Mouse (Mus musculus): Measurements from ENCODE around the gene Fndc3b. TPM values are rescaled to one million over a fixed set of nuclear protein-coding genes. Genes with fewer than 3 reads are reported as not detected.

The Fndc3b gene
- total RNA-seq, 4 experiments from 2014 or later, result 17.7 to 23.4 (median 21.2) TPM

DNA sequence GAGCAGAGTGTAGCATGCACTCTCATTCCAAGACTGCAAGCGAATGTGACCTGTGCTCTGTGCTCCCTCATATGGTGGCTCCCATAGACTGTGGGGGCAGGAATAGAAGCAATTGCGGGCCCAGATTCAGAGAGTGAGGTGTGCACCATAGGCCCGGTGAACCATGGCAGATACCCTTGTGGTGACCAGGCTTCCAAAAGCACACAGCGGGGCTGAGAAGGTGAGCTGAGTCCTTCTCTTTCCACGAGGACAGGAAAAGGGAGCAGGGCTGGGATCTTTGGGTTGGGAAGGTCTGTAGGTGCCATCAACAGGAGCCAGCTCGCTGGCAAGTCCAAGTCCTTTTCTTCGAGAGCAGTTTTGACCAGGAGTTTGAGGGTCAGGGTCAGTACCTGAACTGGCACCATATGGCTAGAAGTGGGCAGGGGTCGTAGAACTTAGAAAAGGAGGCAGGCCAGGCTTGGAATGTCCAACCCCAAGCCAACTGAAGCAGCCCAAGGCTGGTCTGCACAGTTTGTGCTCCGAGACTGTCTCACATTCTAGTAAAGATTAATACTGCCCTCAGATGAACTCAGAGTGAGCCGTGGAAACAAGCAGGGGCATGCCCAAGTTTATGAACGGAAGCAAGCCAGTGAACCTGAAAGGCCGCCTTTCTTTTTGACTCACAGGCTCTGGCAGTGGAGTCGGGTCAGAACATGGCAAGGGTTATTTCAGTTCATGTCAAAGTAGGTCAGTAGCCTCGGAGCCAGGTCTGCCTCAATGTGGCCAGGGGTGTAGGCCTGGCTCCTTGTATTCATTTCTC lies 237.1 kb downstream of the Fndc3b start:
- DNase-seq (ENCODE audit: low spot score in 2 of 2), result no peak

DNA sequence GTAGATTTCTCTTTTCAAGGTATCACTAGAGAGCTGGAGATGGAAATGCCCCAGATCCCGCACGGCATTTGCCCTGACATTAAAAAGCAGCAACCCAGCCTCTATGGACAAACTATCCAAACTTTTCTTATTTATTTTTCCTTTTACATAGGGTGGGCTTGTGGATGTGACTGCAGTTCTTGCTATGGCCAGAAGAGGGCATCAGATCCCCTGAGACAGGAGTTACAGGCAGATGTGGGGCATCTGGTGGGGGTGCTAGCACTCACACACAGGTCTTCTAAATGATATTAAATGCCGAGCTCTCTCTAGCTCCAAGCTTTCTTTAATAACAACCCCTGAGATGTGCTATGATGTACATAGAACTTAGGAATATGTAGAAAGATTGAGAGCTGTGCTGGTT lies 238.3 kb downstream of the Fndc3b start:
- no peak for DNase-seq (ENCODE audit: low spot score in 2 of 2)

DNA sequence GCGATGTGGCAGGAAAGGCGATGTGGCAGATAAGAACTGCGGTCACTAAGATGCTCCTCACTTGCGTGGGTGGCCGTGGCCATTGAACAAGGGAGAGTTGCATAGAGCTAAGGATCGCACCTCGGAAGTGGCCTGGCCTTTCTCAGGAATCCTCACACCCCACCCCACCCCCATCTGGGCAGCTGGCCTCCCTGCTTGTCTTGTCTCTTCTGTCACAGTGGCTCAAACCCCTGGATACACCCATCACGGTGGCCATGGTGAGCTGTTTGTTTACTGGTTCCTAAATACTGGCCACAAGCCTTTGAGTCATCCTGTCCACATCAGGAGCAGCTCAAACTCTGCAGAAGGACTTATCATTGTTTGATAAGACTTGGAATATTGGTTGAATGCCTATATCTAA lies 240.3 kb downstream of the Fndc3b start:
- no peak for DNase-seq (ENCODE audit: low spot score in 2 of 2)

DNA sequence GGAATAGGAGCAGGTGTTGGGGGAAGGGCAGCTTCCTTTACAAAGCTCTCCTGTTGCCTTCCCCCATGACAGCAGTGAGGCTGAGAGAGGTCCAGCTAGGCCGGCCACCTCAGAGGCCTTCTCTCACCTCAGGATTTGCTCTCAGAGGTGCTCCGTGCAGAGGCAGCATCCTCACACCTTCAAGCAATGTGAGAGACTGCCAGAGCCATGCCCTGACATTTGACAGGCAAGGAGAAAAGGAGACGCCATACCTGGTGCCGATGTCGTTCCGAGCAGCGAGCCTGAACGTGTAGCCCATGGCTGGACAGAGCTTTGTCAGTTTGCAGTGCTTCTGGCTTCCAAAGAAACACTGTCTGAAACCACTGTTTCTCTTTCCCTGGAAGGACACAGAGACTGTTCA lies 241.1 kb downstream of the Fndc3b start:
- DNase-seq (ENCODE audit: low spot score in 2 of 2), result no peak

DNA sequence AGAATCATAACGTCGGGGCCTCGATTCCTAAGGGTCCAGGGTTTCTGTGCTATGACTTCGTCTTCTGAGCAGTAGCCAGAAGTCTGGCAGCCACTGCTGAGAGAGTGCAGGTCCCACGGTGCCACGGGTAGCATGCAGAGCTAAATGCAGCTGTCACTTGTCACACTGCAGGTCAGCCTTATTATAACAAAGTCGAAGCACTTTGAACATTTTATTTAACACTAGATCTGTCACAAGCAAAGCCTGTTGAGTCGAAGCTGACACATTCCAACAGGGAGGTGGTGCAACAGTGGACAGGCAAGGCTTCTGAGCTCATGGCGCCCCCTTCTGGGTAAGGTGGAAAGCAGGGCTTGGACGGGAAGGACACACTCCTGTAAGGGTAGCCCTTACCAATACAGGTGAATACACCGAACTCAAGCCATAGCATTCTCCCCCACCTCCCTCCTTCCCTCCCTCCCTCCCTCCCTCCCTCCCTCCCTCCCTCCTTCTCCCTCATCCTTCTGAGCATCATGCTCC lies 243.5 kb downstream of the Fndc3b start:
- DNase-seq (ENCODE audit: low spot score in 2 of 2), result no peak

DNA sequence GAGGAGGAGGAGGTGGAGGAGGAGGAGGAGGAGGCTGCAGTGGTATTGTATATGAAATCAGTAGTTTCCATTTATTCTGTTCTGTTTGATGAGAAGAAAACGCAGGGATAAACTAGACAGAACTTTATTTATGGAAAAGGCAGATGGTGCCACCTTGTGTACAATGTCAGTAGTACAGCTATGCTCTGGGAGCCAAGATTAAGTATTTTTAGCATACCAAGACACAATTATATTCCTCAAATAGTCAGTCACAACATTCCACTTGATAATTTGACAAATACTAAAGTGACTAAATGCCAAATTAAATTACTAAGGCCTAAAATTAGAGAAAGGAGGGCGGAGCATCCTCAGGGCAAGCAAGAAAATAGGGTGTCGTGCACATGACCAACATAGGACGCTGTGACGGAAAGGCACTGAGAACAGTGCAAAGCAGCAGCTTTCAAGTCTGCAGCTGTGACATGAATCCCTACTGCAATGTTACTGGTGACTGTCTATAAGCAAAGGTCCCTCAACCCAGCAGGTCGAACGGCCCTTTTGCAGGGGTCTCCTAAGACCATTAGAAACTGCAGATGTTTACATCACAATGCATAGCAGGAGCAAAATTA lies 244.7 kb downstream of the Fndc3b start:
- DNase-seq (ENCODE audit: low spot score in 2 of 2), result peak; percentile 42 to 74

DNA sequence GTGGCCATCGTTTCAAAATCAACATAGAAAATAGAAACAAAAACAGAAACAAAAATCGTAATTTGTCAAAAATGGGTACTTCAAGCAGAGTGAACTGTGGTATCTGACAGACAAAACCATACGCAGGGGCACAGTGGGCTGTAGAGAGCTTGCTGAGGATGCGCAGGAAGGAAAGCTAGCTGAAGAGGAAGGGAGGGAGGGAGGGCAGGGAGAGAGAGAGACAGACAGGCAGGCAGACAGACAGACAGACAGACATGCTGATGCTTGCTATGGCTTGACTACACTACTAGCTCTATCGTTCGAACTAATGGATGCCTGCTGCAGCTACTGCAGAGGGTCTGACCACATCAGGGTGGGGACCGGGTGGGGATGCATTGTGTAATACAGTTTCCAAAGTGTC lies 247.7 kb downstream of the Fndc3b start:
- no peak for DNase-seq (ENCODE audit: low spot score in 2 of 2)

DNA sequence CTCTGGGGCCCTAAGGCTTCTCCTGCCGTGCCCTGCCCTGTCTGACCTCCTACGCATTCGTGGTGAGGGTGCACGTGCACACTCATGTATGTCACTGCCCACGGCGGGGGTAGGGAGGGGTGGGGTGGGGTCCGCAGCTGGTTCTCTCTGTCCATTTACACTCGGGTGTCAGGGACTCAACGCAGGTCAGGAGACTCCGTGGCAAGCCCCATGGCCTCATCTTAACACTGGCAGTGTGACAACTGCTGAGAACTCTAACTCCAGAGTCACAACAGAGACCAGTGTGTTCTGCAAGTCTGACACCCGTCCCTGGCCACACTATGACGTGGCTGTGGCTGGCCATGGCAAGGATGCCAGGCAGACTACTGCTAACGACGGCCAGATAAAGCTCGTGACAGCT lies 248.2 kb downstream of the Fndc3b start:
- DNase-seq (ENCODE audit: low spot score in 2 of 2), result no peak

DNA sequence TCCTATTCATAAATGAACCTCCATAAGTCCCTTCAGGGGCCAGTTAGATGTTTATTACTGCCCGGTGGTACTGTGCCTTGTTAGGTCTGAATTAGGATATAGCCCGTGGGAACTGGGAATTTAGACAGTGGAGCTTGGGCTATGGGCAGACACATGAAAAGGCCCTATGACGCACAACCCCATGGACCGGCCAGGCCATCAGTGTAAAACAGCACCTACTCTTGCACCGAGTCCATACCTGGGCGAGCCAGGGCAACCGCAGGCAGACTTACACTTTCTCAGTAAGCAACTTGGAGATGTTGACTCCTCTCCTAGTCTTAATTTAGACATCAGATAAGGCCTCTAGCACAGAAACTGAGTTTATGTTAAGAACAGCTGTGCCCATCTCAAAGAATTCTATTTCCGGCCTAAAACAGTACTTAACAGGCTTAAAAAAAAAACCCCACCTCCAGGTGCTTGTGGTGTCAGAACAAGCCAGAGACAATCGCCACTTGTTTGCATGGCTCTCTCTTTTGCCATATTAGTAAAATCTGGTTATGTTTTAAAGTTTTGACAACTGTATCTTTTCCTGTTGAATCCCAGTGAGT lies 248.7 kb downstream of the Fndc3b start:
- DNase-seq (ENCODE audit: low spot score in 2 of 2), result no peak

DNA sequence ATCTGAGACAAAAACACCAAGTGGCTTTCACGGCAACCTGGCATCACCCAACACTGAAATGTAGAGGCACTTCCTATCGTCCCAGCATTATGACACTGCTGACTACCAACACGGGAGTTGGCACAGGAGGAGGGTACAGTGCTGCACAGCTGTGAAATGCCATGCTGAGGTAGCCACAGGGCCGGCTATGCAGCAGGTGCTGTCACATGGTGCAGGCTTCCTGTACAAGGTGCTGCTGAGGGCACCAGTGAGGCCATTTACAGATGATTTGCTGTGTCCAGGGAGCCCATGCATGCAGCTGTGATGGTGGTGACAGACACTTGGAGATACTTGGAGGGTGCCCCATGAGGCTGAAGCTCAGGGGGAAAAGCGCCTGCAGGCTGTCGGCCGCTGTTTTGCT lies 249.2 kb downstream of the Fndc3b start:
- DNase-seq (ENCODE audit: low spot score in 2 of 2), result no peak

DNA sequence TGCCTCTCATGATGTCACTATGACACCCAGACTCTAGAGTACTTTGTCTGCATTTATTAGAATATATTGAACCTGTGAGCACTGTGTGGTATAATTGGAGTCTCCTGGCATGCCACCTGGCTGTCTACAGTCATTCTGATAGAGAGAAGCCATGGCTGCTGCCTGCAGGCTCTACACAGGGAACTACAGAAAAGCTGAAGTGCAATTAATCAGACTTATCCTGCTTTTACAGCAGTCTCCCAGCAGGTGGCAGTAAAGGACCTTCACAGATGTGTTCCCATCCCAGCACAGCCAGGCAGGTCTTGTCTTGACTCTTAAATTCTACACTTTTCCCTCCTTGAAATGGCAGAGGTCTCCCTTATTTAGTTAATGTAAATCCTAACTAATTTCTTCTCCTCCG lies 250.1 kb downstream of the Fndc3b start:
- DNase-seq (ENCODE audit: low spot score in 2 of 2), result peak; percentile 68 to 77

DNA sequence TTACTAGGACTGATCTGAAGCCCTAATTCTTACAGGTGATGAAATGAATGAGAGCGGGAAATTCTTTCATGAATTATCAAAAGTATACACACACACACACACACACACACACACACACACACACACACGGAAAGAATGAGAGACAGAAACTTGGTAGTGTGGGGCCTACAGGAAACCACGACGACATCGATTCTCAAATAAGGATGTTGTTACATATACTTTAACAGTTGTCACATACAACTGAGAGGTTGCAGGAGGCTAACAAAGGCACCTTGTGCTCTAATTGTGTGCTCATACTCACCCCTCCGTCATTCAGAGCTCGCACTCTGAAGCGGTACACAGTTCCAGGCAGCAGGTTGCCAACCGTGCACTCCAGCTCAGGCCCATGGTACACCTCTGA lies 252.7 kb downstream of the Fndc3b start:
- DNase-seq (ENCODE audit: low spot score in 2 of 2), result no peak

DNA sequence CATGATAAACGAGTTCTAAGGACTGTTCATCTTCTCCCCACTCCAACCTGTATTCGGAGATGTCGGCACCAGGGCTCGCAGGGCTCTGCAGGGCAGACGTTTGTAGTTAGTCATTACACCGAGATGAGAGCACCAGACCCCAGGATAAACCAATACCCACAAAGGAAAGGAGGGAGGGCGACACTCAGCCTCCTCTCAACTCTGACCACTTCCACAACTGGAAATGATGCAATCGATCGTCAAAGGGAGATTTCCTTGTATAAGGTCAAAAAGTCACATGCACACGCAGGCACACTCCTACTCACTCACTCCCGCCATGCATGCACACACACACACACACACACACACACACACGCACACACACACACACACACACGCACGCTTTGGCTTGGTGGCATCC lies 254.6 kb downstream of the Fndc3b start:
- DNase-seq (ENCODE audit: low spot score in 2 of 2), result no peak

DNA sequence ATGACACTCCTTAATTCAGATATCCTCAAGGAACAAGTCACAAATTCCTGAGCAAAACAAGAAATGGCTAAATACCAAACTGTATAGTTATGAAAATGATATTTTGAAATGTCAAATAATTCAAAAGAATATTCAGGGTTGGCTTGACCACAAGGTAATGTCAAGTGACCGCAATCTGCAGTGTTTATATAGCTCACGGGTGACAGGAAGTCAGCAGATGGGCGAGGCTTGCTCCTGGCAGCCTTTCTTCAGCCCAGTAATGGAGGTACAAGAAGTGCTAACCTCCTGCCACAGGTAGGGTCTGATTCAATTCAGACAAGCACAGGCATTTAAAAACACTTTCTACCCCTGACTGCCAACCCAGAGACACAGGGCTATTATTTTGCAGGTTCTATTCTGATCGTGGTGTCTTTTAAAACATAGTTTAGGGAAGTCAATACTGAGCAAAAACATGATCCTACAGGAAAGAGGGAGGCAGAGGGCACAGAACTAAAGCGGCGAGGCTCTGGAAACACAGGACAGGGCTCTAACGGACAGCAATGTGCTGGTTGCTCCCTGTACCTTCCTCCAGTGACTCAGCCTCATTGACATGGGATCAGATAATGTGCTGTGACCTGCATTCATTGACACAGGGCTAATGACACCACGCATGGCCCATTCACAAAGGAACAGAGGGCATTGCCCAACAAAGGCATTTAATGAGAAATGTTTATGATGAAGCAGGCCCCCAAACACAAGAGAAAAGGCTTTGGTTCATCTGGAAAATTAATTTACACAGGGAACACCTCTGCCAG lies 256.5 kb downstream of the Fndc3b start:
- DNase-seq (ENCODE audit: low spot score in 2 of 2), result no peak

DNA sequence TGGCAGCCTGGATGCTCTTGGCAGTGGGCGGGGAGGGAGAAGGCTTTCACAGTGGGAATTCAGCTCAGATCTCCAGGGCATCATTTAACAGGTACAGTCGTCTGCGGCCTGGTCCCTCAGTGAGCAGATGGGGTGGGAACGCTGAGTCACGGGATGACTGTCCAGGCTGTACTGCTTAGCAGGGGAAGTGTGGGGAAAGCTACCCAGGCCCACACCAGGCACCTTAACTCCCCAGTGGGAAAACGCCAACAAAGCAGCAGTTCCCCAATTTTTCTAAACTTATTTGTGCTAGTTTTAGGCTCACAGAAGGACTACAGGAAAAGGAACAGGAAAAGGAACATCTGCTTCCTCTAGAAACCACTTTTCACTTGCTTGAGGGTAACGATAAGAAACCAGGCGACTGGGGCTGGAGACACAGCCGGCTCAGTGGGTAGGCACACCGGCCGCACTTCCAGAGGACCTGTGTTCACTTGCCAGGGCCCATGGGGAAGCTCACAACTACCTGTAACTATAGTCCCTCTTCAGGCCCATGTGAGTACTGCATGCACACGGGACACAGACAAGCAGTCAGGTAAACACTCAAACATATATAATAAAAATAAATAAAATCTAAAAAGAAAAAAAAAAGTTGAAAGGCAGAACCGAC lies 257.5 kb downstream of the Fndc3b start:
- DNase-seq (ENCODE audit: low spot score in 2 of 2), result no peak

DNA sequence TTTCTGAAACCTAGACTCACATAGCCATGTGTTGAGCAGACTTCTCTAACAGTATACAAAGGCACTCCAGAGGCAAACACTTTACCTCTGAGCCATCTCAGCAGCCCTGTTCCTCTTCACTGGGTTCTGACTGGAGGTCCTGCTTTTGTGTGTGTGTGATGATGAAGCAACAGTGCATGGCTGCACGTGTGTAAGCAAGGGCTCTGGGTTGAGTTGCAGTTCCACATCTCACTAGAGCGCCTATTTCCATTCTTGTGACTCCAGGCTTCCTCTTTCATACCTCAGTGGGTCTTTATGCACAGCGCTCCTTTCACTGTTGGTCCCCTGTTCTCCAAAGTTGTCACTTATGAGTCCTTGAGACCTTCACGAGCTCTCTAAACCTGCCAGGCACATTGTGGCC lies 261.7 kb downstream of the Fndc3b start:
- no peak for DNase-seq (ENCODE audit: low spot score in 2 of 2)

DNA sequence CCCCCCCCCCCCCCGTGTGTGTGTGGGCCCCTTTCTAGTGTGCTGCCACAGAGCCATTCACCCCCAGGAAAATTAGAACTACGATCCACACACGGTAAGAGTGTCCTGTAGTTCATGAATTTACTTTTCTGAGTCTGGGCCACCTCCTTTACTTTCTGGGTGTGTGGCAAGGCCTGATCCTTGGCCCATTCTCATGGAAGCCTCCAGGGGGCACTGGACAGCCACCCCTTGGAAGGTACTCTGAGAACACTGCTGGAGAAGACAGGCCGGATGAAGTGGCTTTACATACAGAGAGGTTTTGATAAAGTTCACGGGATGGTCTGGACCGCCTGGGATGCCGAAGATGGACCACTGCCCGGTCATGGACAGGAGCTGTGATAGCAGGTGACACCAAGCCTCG lies 262.7 kb downstream of the Fndc3b start:
- no peak for DNase-seq (ENCODE audit: low spot score in 2 of 2)

DNA sequence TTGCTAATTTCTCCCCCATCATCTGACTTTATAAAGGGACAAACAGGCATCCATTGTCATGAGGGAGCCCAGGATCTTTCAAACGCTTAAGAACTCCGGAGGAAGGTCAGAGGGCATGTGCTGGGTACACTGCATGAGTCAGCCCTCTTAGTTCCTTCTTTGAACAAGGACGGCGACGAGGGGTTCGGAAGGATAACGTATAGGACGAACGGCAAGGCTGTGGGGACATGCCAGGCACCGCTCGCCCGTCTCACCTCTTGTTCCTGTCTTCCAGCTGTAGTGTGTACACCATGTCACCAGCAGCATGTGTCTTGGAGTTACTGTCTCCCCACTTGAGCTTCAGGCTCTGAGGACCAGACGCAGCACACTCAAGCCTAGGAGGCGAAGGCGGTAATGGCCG lies 271.4 kb downstream of the Fndc3b start:
- DNase-seq (ENCODE audit: low spot score in 2 of 2), result no peak

DNA sequence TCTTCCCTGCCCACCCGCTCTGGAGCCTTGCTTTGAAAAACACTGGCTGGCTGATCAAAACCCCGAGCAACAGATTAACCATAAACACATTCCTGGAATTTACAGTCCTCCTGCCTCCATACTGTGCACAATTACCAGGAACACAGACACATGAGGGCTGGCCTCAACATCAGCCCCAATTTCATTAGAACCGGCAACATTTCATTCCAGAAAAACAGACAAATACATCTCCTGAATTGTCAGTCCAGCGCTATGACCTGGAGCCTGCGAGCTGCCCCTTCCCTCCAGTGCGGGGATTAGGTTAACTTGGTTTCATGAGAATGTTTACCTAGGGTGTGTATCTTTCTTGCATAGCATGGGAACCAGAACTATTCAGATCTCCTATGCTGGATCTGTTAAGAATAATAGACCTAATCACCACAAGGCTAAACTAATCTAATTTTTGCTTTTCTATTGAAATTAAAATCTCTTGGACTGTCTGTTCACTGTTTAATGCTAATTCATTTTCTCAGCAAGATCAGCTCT lies 275.9 kb downstream of the Fndc3b start:
- DNase-seq (ENCODE audit: low spot score in 2 of 2), result no peak

DNA sequence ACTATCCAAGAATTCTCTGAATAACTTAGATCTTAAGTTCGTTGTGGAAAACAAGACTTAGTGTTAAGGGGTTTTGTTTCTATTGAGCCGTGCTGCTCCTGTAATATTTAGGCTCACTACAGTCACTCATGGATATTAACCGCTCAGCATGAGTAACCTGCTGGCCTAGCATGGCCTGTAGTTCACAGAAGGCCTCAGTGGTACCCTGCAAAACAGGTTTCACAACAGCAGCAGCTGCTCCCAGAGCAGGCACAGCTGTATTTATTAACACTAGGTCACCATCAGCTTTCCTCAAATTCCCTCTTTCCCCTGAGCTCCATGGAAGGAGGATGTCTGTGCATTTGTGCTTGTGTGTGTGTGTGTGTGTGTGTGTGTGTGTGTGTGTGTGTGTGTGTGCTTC lies 278.1 kb downstream of the Fndc3b start:
- no peak for DNase-seq (ENCODE audit: low spot score in 2 of 2)

DNA sequence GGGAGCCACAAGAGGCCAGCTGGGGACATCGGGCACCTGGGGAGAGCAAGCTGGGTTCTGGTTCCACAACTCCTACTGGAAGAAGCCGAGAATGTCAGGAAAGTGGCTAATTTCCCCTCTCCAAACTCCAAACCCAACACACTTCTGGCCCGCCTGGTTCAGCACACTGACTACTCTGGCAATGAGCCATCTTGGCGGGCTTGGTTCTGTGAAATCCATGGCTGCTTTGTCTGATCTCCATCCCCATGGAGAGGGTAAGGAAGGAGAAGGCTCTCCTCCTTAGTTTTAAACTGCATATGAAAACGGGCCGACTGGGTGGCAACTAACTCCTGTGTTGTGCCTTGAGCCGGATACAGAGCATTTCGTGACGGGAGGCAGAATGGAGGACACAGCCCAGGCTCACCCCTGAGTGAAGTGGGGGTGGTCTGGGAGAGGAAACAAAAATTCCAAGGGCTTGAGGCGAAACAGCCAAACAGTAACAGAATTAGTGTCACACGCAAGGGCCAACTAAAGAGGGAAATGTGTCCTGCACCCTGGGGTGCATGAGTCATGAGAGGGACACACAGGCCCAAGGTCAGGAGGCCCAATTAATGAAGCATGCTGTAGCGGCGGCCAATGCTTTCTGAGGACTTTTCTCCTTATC lies 280.4 kb downstream of the Fndc3b start:
- peak in 1 of 2 experiments; percentile 24 for DNase-seq (ENCODE audit: low spot score in 2 of 2)

All from layer of hippocampus, adult 8-10 months (tissue).